Mouse (Mus musculus) liver, embryonic 14.5 days (tissue): ENCODE data around the gene Dnajc2.

Source experiments
- CTCF ChIP-seq: IDR thresholded peaks from 2 replicates; pipeline ENCODE4 v1.5.1; 2016; ENCODE audit warnings: antibody characterized with exemption, low read depth, control low read depth
- EP300 ChIP-seq: IDR thresholded peaks from 2 replicates; pipeline ENCODE4 v1.6.1; 2016; ENCODE audit warnings: antibody characterized with exemption, low read depth

DNA sequence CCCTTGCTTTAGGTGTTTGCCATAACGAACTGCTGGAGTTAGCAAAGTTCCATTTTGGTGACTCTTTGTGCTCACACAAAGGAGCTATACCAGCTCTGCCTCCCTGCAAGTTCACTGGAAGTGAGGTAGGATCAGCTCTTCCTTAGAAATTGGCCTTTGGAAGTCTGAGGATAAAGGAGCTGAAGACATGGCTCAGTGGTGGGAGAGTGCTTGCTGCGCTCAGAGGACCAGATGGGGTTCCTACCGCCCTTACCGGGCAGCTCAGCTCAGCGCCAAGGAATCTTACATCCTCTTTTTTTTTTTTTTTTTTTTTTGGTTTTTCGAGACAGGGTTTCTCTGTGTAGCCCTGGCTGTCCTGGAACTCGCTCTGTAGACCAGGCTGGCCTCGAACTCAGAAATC lies 39.1 kb downstream of the Dnajc2 start:
- TF ChIP-seq CTCF: no peak
- TF ChIP-seq EP300: no peak
